In the genomic region with DNA sequence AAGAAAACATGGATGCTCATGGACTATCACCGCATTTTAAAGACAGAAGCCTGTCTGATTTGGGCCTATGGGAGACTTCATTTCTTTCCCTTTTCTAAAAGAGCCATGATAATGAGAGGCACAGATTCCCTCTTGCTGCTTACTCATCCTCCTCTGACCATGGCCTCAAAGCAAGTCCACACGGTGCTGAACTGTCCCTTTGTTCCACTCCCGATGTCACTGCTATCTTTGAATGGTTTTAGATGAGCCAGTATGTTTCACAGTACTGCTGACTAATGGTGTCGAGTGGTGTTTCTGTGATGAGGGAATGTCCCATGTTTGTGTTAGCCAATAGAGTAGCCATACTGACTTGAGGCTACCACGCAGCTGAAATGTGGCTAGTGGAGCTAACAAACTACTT, we compare ENCODE assay signal across 20 mouse cellular contexts.
DNase-seq lines count a peak whose midpoint lies in the region; ATAC-seq and TF ChIP-seq lines count a peak whose summit lies in the region.
"Had no signal": no experiment of that assay in that cellular context is flagged by ENCODE, and none has a peak within 500 bp of the region (broad histone marks: within the 10 kb centered on the region; RNA-seq: fewer than 3 reads in every experiment).

No protein-coding gene starts in this region.

- H3K4me2 ChIP-seq in lung, embryonic 15.5 days, result no peak overlapping the region
- H3K4me2 ChIP-seq: embryonic facial prominence, embryonic 13.5 days; heart, embryonic 15.5 days; hindbrain, embryonic 15.5 days had no signal

- peak overlapping the region; percentile 20 for H3K27ac ChIP-seq in lung, embryonic 15.5 days
- H3K27ac ChIP-seq in olfactory bulb, adult 2 months (ENCODE audit: insufficient read depth, low read depth, low read length), result 0 out of 2 replicates have a peak overlapping the region, but pooled peaks have one; percentile 58
- H3K27ac ChIP-seq: embryonic facial prominence, embryonic 13.5 days; heart, embryonic 10.5 days; hindbrain, embryonic 15.5 days had no signal

- TF ChIP-seq CTCF in olfactory bulb, adult 2 months (IDR thresholded peaks at IDR 0.05; ENCODE audit: insufficient read depth, low read depth, low read length), result no peak

- 0 out of 2 replicates have a peak, but pooled peaks have one; percentile 31 for ATAC-seq in frontal cortex, adult (ENCODE audit: low TSS enrichment)
- ATAC-seq in lung, embryonic 15.5 days (ENCODE audit: borderline replicate concordance, extremely low read depth, low FRiP score, low TSS enrichment), result no peak
- ATAC-seq: forebrain, embryonic 16.5 days; intestine, embryonic 16.5 days had no signal

- 74% methylated on average over 5 of the region's 5 CpGs for WGBS in lung, embryonic 15.5 days
- WGBS in olfactory bulb, adult 2 months, result 67% methylated on average over 5 of the region's 5 CpGs

- peaks cover 18% of the 10 kb centered on the region; the same call in 1 of the 2 replicates for H3K4me1 ChIP-seq in lung, embryonic 15.5 days
- H3K4me1 ChIP-seq in olfactory bulb, adult 2 months (ENCODE audit: control insufficient read depth, insufficient read depth, low read length), result peaks cover 15% of the 10 kb centered on the region
- H3K4me1 ChIP-seq: heart, embryonic 10.5 days had no signal

- DNase-seq in adrenal gland, postnatal 14 days, result peak; percentile 38
- no peak for DNase-seq in adrenal gland, adult 18-20 months (ENCODE audit: low spot score in 2 of 2)
- DNase-seq in frontal cortex, postnatal 14 days (ENCODE audit: low spot score in 2 of 2), result no peak
- no peak for DNase-seq in lung, postnatal 4 days
- DNase-seq in cerebellum, postnatal 4 days (ENCODE audit: low spot score in 2 of 2), result no peak
- DNase-seq: cerebellum, adult 11 months; cerebellum, adult 8-10 months; cerebellum, postnatal 14 days; gastrocnemius, postnatal 36 days; heart, postnatal 36 days; kidney, adult 2 months had no signal

- no peak for TF ChIP-seq POLR2A in olfactory bulb, adult 2 months (IDR thresholded peaks at IDR 0.05; ENCODE audit: insufficient read depth, low read depth, low read length)

- H3K9ac ChIP-seq in lung, embryonic 15.5 days, result no peak overlapping the region
- H3K9ac ChIP-seq: embryonic facial prominence, embryonic 13.5 days; heart, embryonic 15.5 days; hindbrain, embryonic 15.5 days had no signal

- no peaks in the 10 kb centered on the region for H3K9me3 ChIP-seq in lung, embryonic 15.5 days
- H3K9me3 ChIP-seq: embryonic facial prominence, embryonic 13.5 days; heart, embryonic 10.5 days; heart, embryonic 15.5 days; hindbrain, embryonic 15.5 days had no signal

- H3K36me3 ChIP-seq in lung, embryonic 15.5 days, result peaks cover 42% of the 10 kb centered on the region

- H3K4me3 ChIP-seq in lung, embryonic 15.5 days, result no peak overlapping the region
- H3K4me3 ChIP-seq in olfactory bulb, adult 2 months (ENCODE audit: insufficient read depth, low read depth, low read length), result no peak overlapping the region
- H3K4me3 ChIP-seq: embryonic facial prominence, embryonic 13.5 days; heart, embryonic 10.5 days; heart, embryonic 15.5 days; hindbrain, embryonic 15.5 days had no signal

- no peaks in the 10 kb centered on the region for H3K27me3 ChIP-seq in lung, embryonic 15.5 days
- H3K27me3 ChIP-seq: embryonic facial prominence, embryonic 13.5 days; heart, embryonic 15.5 days; hindbrain, embryonic 15.5 days had no signal
